Mouse (Mus musculus) heart, embryonic 13.5 days (tissue): ENCODE data around the gene Sstr5. TPM values are rescaled to one million over a fixed set of nuclear protein-coding genes. Genes with fewer than 3 reads are reported as not detected.
A peak's percentile ranks its signal among the peaks of the same experiment; 100 is the strongest.

ENCODE experiments used
- ATAC-seq: fragments of 200-750 bp; cut with Nextera tagmentation; 2 replicates; pipeline ENCODE4 v1.8.0; 2017; ENCODE audit warnings: moderate TSS enrichment; ENCODE audit not compliant: insufficient number of reproducible peaks, low FRiP score, low TSS enrichment; ENCODE audit errors: extremely low read depth
- H3K27ac ChIP-seq: fragments of 300-500 bp; sonication (generic); replicated peaks from 2 replicates; pipeline ENCODE4 v1.5.1; 2015; ENCODE audit warnings: moderate library complexity, mild to moderate bottlenecking, inconsistent platforms
- H3K27me3 ChIP-seq: fragments of 300-500 bp; sonication (generic); replicated peaks from 2 replicates; pipeline ENCODE4 v1.6.1; 2015; ENCODE audit warnings: mild to moderate bottlenecking, inconsistent platforms
- H3K36me3 ChIP-seq: fragments of 300-500 bp; sonication (generic); 2 replicates; pipeline ENCODE4 v1.6.1; 2015; ENCODE audit warnings: mild to moderate bottlenecking, inconsistent platforms
- H3K4me1 ChIP-seq: fragments of 300-500 bp; sonication (generic); 2 replicates; pipeline ENCODE4 v1.6.1; 2015; ENCODE audit warnings: inconsistent platforms
- H3K4me2 ChIP-seq: fragments of 300-500 bp; sonication (generic); 2 replicates; pipeline ENCODE4 v1.6.1; 2015; ENCODE audit warnings: inconsistent platforms, mild to moderate bottlenecking, moderate library complexity
- H3K4me3 ChIP-seq: fragments of 300-500 bp; sonication (generic); 2 replicates; pipeline ENCODE4 v1.5.1; 2015; ENCODE audit warnings: moderate library complexity, mild to moderate bottlenecking, inconsistent platforms
- H3K9ac ChIP-seq: fragments of 300-500 bp; sonication (generic); 2 replicates; pipeline ENCODE4 v1.6.1; 2015; ENCODE audit warnings: inconsistent platforms, mild to moderate bottlenecking, moderate library complexity
- H3K9me3 ChIP-seq: fragments of 300-500 bp; sonication (generic); 2 replicates; pipeline ENCODE4 v1.6.1; 2016; ENCODE audit warnings: inconsistent platforms
- WGBS: fragments of 180-500 bp; shearing (Covaris S2); methylation state at CpG from one replicate; pipeline ENCODE4 v1.1.7; 2015; ENCODE audit warnings: mixed read lengths; 5-methylcytosine and 5-hydroxymethylcytosine counted together
- polyA plus RNA-seq: library from polyadenylated mRNA; unstranded; fragments of >200 nt; fragmentation: Nextera tagmentation; extraction: Ambion mirVana; gene quantifications from 2 replicates; pipeline ENCODE4 v1.2.1, GENCODE M21; 2015

Sstr5 gene
- polyA plus RNA-seq, 1 experiment from 2014 or later, result 0.33 TPM

GRCm38 (mm10) chr17:25450329-25450728 lies 46.8 kb downstream of the Sstr5 start:
- Histone ChIP-seq H3K36me3 (no peaks in the 10 kb centered on the region), H3K4me1 (peaks cover 15% of the 10 kb centered on the region), H3K27me3 (peaks cover 9% of the 10 kb centered on the region; the same call in 1 of the 2 replicates), H3K9ac (no peak overlapping the region; the same call in 1 of the 2 replicates), H3K9me3 (no peaks in the 10 kb centered on the region), H3K4me2 (no peak overlapping the region), H3K4me3 (no peak overlapping the region), H3K27ac (no peak overlapping the region)
- no peak for ATAC-seq
- WGBS, result 52% methylated on average over 4 of the region's 4 CpGs

- Histone ChIP-seq H3K4me2 (no peak overlapping the region), H3K4me3 (no peak overlapping the region), H3K27ac (no peak overlapping the region), H3K9ac (no peak overlapping the region), H3K27me3 (peaks cover 9% of the 10 kb centered on the region; the same call in 1 of the 2 replicates), H3K9me3 (no peaks in the 10 kb centered on the region), H3K4me1 (peaks cover 24% of the 10 kb centered on the region), H3K36me3 (no peaks in the 10 kb centered on the region)
- 64% methylated on average over 12 of the region's 12 CpGs for WGBS
- ATAC-seq, result no peak
Measured at GRCm38 (mm10) chr17:25447865-25448264, 49.2 kb downstream of the Sstr5 start.

- H3K27me3 ChIP-seq, result peaks cover 9% of the 10 kb centered on the region; the same call in 1 of the 2 replicates
- H3K9me3 ChIP-seq, result no peaks in the 10 kb centered on the region
- no peak overlapping the region for H3K9ac ChIP-seq
- no peak overlapping the region for H3K4me2 ChIP-seq
- peaks cover 24% of the 10 kb centered on the region for H3K4me1 ChIP-seq
- H3K4me3 ChIP-seq, result no peak overlapping the region
- no peak overlapping the region for H3K27ac ChIP-seq
- H3K36me3 ChIP-seq, result no peaks in the 10 kb centered on the region
- no peak for ATAC-seq
- 80% methylated on average over 3 of the region's 3 CpGs for WGBS
Measured at GRCm38 (mm10) chr17:25445841-25446240, 51.2 kb downstream of the Sstr5 start.

- no peak overlapping the region for H3K27ac ChIP-seq
Measured at GRCm38 (mm10) chr17:25445074-25445473, 52.0 kb downstream of the Sstr5 start.

GRCm38 (mm10) chr17:25442889-25443288 lies 54.2 kb downstream of the Sstr5 start:
- 58% methylated on average over 3 of the region's 3 CpGs for WGBS
- Histone ChIP-seq H3K27ac (no peak overlapping the region), H3K9me3 (no peaks in the 10 kb centered on the region), H3K4me3 (no peak overlapping the region), H3K9ac (no peak overlapping the region), H3K4me1 (peaks cover 26% of the 10 kb centered on the region), H3K36me3 (no peaks in the 10 kb centered on the region), H3K27me3 (peaks cover 4% of the 10 kb centered on the region; the same call in 1 of the 2 replicates), H3K4me2 (no peak overlapping the region)
- ATAC-seq, result no peak

More at GRCm38 (mm10) chr17:25445074-25445473, 52.0 kb downstream of the Sstr5 start:
- Histone ChIP-seq H3K9ac (0 out of 2 replicates have a peak overlapping the region, but pooled peaks have one; percentile 7), H3K4me1 (peaks cover 19% of the 10 kb centered on the region), H3K27me3 (peaks cover 9% of the 10 kb centered on the region; the same call in 1 of the 2 replicates), H3K4me2 (no peak overlapping the region), H3K9me3 (no peaks in the 10 kb centered on the region), H3K36me3 (no peaks in the 10 kb centered on the region), H3K4me3 (no peak overlapping the region)
- 61% methylated on average over 4 of the region's 4 CpGs for WGBS
- no peak for ATAC-seq

- H3K36me3 ChIP-seq, result no peaks in the 10 kb centered on the region
- ATAC-seq, result no peak
- no peak overlapping the region for H3K4me2 ChIP-seq
- WGBS, result 74% methylated on average over 6 of the region's 6 CpGs
- no peaks in the 10 kb centered on the region for H3K9me3 ChIP-seq
- H3K27ac ChIP-seq, result no peak overlapping the region
- H3K4me1 ChIP-seq, result peaks cover 29% of the 10 kb centered on the region
- no peak overlapping the region for H3K9ac ChIP-seq
- peaks cover under 1% of the 10 kb centered on the region; the same call in 1 of the 2 replicates for H3K27me3 ChIP-seq
- no peak overlapping the region for H3K4me3 ChIP-seq
Measured at GRCm38 (mm10) chr17:25441417-25441816, 55.7 kb downstream of the Sstr5 start.

Other genes with a start within 250 kb of the Sstr5 start
- 0.57 and 0.69 TPM in 2 replicates for gene Baiap3, start 240.9 kb downstream of the Sstr5 start, polyA plus RNA-seq
- 372 and 379 TPM in 2 replicates for gene Ube2i, start 222.7 kb downstream of the Sstr5 start, polyA plus RNA-seq
- 0.16 TPM in 1 of 2 replicates, not detected in the other for gene Prss34, start 198.9 kb downstream of the Sstr5 start, polyA plus RNA-seq
- gene Prss28, start 188.6 kb downstream of the Sstr5 start, polyA plus RNA-seq, result not detected in 2 replicates
- not detected in 2 replicates for gene Prss29, start 178.6 kb downstream of the Sstr5 start, polyA plus RNA-seq
- not detected in 2 replicates for gene Tpsab1, start 151.7 kb downstream of the Sstr5 start, polyA plus RNA-seq
- gene Tpsb2, start 131.0 kb downstream of the Sstr5 start, polyA plus RNA-seq, result not detected in 2 replicates
- gene Tpsg1, start 128.0 kb downstream of the Sstr5 start, polyA plus RNA-seq, result 0.78 TPM in 1 of 2 replicates, not detected in the other
- 6.5 and 8.1 TPM in 2 replicates for gene Cacna1h, start 63.5 kb downstream of the Sstr5 start, polyA plus RNA-seq
- 0.23 and 0.47 TPM in 2 replicates for gene Tekt4, start 42.7 kb downstream of the Sstr5 start, polyA plus RNA-seq
- 0.53 and 1.5 TPM in 2 replicates for gene Sox8, start 73.4 kb upstream of the Sstr5 start, polyA plus RNA-seq
- gene Lmf1, start 81.8 kb upstream of the Sstr5 start, polyA plus RNA-seq, result 30.2 and 35.7 TPM in 2 replicates
- 3.2 and 3.4 TPM in 2 replicates for gene Gng13, start 219.9 kb upstream of the Sstr5 start, polyA plus RNA-seq
- gene Chtf18, start 230.1 kb upstream of the Sstr5 start, polyA plus RNA-seq, result 18.8 and 20.4 TPM in 2 replicates
- gene Rpusd1, start 230.4 kb upstream of the Sstr5 start, polyA plus RNA-seq, result 13.3 and 13.7 TPM in 2 replicates
- gene Mslnl, start 238.8 kb upstream of the Sstr5 start, polyA plus RNA-seq, result not detected in 2 replicates